Mouse (Mus musculus): ENCODE measurements at regions not wholly inside any gene's neighbourhood (a gene's known extent, or its start where the extent isn't known, plus 50 kb on each side); places are given as distances from the start of the nearest gene placed in this dataset.
"Not testable (repeated sequence)": the region's sequence is repeated elsewhere in the genome, so short reads cannot be mapped to it uniquely, and the experiment has no call there.

DNA sequence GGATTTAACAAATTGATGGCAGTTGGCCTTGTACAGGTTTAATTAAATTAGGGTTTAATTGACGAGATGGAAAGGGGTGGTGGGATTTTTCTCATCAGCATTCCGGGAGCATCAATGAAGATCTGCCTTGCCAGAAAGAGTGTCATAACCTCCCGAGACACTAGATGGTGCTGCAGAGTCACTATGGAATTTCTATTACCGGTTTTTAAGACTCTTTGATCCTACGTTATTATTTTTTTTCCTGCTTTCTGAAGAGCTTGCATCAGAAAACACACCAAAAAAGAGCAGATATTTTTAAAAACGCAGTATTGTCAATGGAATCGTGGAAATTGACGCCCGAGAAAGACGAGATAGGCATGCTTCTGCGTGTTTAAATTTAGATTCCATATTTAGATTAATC, 181.2 kb downstream of the 1700010I14Rik start:
- peak overlapping the region; percentile 91 for H3K27ac ChIP-seq
- peak overlapping the region; percentile 41 for H3K4me3 ChIP-seq
- peak; percentile 95 for TF ChIP-seq CTCF (conservative IDR thresholded peaks at IDR 0.05)
- peak; percentile 79 to 88 for DNase-seq (ENCODE audit: low spot score in 2 of 2)

DNA sequence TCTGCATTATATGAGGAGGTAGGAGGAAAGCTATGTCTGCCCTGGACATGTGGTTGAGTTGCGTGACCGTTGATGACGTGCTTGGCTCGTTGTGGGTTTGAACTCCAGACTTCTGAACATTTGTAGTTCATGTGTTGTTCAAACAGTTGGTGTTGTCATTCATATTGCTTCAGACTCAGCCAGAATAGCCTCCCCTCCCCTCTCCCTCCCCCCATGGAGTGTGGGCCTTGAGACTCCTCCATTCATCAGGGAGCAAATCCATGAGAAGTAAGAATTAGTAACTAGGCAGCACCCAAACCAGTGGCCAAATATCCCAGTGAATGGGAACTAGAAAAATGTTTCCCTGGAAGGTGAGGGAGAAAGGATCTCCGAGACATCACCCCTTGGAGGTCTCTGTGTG, 209.0 kb downstream of the 1700010I14Rik start:
- TF ChIP-seq CTCF (conservative IDR thresholded peaks at IDR 0.05): no peak
- Histone ChIP-seq H3K4me3 (no peak overlapping the region), H3K27ac (no peak overlapping the region)
- DNase-seq (ENCODE audit: low spot score in 2 of 2): no peak

DNA sequence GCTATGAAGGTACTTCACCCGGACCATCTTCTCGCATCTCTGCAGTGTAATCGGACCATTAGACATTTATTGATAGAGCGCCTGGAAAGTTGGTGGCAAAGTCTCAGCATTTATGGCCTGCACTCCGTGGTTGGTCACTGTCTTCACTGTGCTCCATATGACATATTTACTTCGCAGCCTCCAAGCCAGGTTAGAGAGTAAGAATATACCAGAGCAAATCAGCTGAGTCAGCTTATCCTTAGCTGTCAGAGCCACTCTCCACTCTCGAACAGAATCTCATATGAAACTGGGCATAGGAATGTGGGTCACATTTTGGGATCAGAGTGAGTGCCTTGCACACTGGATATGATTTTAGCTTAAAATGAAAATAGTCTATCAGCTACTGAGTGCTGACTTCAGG, 212.3 kb downstream of the 1700010I14Rik start:
- DNase-seq (ENCODE audit: low spot score in 2 of 2): no peak
- Histone ChIP-seq H3K4me3 (no peak overlapping the region), H3K27ac (no peak overlapping the region)
- no peak for TF ChIP-seq CTCF (conservative IDR thresholded peaks at IDR 0.05)

DNA sequence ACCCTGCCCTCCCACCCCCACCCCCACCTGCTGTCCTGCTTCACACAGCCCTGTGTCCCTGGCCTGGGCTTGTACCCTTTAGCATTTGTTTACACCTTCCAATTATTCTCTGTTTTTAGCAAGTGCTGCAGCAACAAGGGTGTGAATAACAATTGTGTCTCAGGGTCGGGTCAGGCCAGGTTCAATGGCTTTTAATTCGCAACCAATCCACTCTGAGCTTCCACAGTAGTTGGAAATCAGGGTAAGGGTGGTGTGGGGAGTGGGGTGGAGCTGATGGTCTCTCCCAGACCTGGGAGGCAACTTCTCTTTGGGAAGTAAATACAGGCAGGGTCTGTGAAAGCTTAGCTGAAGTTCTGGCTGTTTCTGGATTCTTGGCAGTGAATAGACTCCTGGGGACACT, 214.4 kb downstream of the 1700010I14Rik start:
- no peak for DNase-seq (ENCODE audit: low spot score in 2 of 2)
- H3K4me3 ChIP-seq: no peak overlapping the region
- no peak for TF ChIP-seq CTCF (conservative IDR thresholded peaks at IDR 0.05)
- no peak overlapping the region for H3K27ac ChIP-seq

- Histone ChIP-seq H3K4me3 (no peak overlapping the region), H3K27ac (no peak overlapping the region)
- TF ChIP-seq CTCF (conservative IDR thresholded peaks at IDR 0.05): no peak
- DNase-seq (ENCODE audit: low spot score in 2 of 2): no peak
Observed at GRCm38 (mm10) chr17:9210626-9211025, 211.2 kb upstream of the Gm17728 start.

GRCm38 (mm10) chr17:9223097-9223496, 198.8 kb upstream of the Gm17728 start:
- TF ChIP-seq CTCF (conservative IDR thresholded peaks at IDR 0.05): no peak
- H3K27ac ChIP-seq: no peak overlapping the region
- H3K4me3 ChIP-seq: no peak overlapping the region
- no peak for DNase-seq (ENCODE audit: low spot score in 2 of 2)

- H3K27ac ChIP-seq: no peak overlapping the region
- no peak for TF ChIP-seq CTCF (conservative IDR thresholded peaks at IDR 0.05)
- no peak for DNase-seq (ENCODE audit: low spot score in 2 of 2)
Observed at GRCm38 (mm10) chr17:9227872-9228575, 193.8 kb upstream of the Gm17728 start.

GRCm38 (mm10) chr17:9235141-9235571, 186.7 kb upstream of the Gm17728 start:
- Histone ChIP-seq H3K4me3 (no peak overlapping the region), H3K27ac (peak overlapping the region; percentile 74)
- DNase-seq (ENCODE audit: low spot score in 2 of 2): peak; percentile 59 to 78
- TF ChIP-seq CTCF (conservative IDR thresholded peaks at IDR 0.05): no peak

More at GRCm38 (mm10) chr17:9227872-9228575, 193.8 kb upstream of the Gm17728 start:
- no peak overlapping the region for H3K4me3 ChIP-seq

DNA sequence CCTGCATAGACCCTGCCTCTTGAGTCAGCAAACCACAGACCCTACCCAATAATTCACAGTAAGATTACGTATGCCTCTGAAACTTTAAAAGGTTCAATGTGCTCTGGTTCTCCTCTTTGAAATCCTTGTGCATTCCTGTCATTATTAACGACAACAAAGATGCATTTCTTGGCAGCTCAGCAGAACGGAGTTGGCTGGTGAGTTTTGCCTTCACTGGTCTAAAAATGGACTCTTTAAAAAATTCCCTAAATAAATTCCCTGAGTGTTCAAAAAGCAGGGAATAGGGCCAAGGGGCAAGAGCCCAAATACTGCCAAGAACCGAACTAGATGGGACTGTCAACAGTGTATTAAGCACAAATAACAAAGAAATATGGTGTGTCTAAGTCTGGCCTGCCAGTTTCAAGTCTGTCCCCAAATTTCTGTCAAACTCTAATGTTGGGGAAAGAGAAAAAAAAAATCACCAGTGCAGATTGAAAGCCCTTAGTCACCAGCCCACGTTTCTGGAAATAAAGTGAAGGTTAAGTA, 163.2 kb upstream of the Gm17728 start:
- DNase-seq (ENCODE audit: low spot score in 2 of 2): peak in 1 of 2 experiments; percentile 29
- no peak for TF ChIP-seq CTCF (conservative IDR thresholded peaks at IDR 0.05)
- peak overlapping the region; percentile 28 for H3K27ac ChIP-seq
- no peak overlapping the region for H3K4me3 ChIP-seq

DNA sequence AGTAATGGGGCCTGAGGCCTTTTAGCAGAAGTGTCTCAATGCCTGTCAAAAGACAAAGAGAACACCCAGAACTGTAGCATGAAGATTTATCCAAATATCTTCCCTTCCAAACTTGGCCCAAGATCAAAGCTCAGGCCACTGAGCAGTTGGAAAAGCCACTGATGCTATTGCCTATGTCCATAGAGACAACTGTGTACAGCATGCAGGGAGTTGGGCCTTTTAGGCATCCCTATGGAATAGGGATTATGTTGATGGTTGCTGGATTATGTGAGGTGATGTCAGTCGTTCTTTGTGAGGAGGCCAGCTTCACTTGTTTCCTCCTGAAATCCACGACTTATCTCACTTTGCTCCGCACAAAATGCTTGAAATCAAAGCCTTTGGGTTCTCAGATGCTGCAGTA, 153.1 kb upstream of the Gm17728 start:
- no peak for DNase-seq (ENCODE audit: low spot score in 2 of 2)
- no peak for TF ChIP-seq CTCF (conservative IDR thresholded peaks at IDR 0.05)
- H3K27ac ChIP-seq: no peak overlapping the region
- no peak overlapping the region for H3K4me3 ChIP-seq

DNA sequence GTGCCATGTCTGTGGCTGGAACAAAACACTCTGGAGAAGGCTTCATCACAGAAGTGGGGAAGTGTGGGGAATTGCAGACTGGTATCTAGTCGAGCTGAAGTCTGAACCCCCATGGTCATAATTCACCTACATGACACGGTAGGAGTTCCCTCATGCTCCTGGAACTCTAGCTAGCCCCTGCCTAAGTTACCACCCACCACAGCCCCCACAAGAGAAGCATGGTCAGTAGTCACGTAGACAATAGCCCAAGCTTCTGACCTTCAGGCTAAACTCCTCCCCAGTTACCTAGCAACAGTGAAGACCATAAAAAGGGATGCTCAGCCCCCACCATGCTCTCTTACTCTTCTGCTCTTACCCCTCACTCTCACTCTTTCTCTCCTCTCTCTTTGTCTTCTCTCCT, 143.8 kb upstream of the Gm17728 start:
- not testable (repeated sequence) for H3K4me3 ChIP-seq; DNase-seq (ENCODE audit: low spot score in 2 of 2); H3K27ac ChIP-seq

GRCm38 (mm10) chr17:9279481-9279880, 142.4 kb upstream of the Gm17728 start:
- no peak for TF ChIP-seq CTCF (conservative IDR thresholded peaks at IDR 0.05)
- Histone ChIP-seq H3K27ac (no peak overlapping the region), H3K4me3 (no peak overlapping the region)
- DNase-seq (ENCODE audit: low spot score in 2 of 2): no peak

- no peak for TF ChIP-seq CTCF (conservative IDR thresholded peaks at IDR 0.05)
- no peak overlapping the region for H3K27ac ChIP-seq
- no peak for DNase-seq (ENCODE audit: low spot score in 2 of 2)
Observed at GRCm38 (mm10) chr17:9281891-9282290, 140.0 kb upstream of the Gm17728 start.

More at GRCm38 (mm10) chr17:9281891-9282290, 140.0 kb upstream of the Gm17728 start:
- no peak overlapping the region for H3K4me3 ChIP-seq

Measured in layer of hippocampus, adult 2 months (tissue).